Mouse (Mus musculus): ENCODE results near the gene Gli2.

Gli2 gene

GRCm38 (mm10) chr1:118994482-118995105, 58.8 kb downstream of the Gli2 start:
- no peak for DNase-seq (ENCODE audit: low read depth)

- peak; percentile 38 for DNase-seq (ENCODE audit: low read depth)
Measured at GRCm38 (mm10) chr1:118993775-118994174, 59.6 kb downstream of the Gli2 start.

GRCm38 (mm10) chr1:118988331-118988730, 65.1 kb downstream of the Gli2 start:
- DNase-seq (ENCODE audit: low read depth): no peak

GRCm38 (mm10) chr1:118987538-118987937, 65.9 kb downstream of the Gli2 start:
- DNase-seq (ENCODE audit: low read depth): no peak

- DNase-seq (ENCODE audit: low read depth): no peak
Measured at GRCm38 (mm10) chr1:118983389-118983788, 70.0 kb downstream of the Gli2 start.

- no peak for DNase-seq (ENCODE audit: low read depth)
Measured at GRCm38 (mm10) chr1:118982805-118983211, 70.6 kb downstream of the Gli2 start.

GRCm38 (mm10) chr1:118981943-118982804, 71.2 kb downstream of the Gli2 start:
- DNase-seq (ENCODE audit: low read depth): peak; percentile 63

- DNase-seq (ENCODE audit: low read depth): no peak
Measured at GRCm38 (mm10) chr1:118980636-118981035, 72.8 kb downstream of the Gli2 start.

GRCm38 (mm10) chr1:118976596-118976995, 76.8 kb downstream of the Gli2 start:
- DNase-seq (ENCODE audit: low read depth): peak; percentile 98

GRCm38 (mm10) chr1:118975376-118975775, 78.0 kb downstream of the Gli2 start:
- no peak for DNase-seq (ENCODE audit: low read depth)

GRCm38 (mm10) chr1:118970068-118970467, 83.4 kb downstream of the Gli2 start:
- DNase-seq (ENCODE audit: low read depth): no peak

GRCm38 (mm10) chr1:118969409-118969808, 84.0 kb downstream of the Gli2 start:
- no peak for DNase-seq (ENCODE audit: low read depth)

GRCm38 (mm10) chr1:118968661-118969179, 84.7 kb downstream of the Gli2 start:
- no peak for DNase-seq (ENCODE audit: low read depth)

GRCm38 (mm10) chr1:118967976-118968375, 85.4 kb downstream of the Gli2 start:
- DNase-seq (ENCODE audit: low read depth): no peak

- no peak for DNase-seq (ENCODE audit: low read depth)
Measured at GRCm38 (mm10) chr1:118967281-118967680, 86.1 kb downstream of the Gli2 start.

GRCm38 (mm10) chr1:118958644-118959043, 94.8 kb downstream of the Gli2 start:
- no peak for DNase-seq (ENCODE audit: low read depth)

- DNase-seq (ENCODE audit: low read depth): no peak
Measured at GRCm38 (mm10) chr1:118955791-118956190, 97.6 kb downstream of the Gli2 start.

- no peak for DNase-seq (ENCODE audit: low read depth)
Measured at GRCm38 (mm10) chr1:118954434-118955301, 98.8 kb downstream of the Gli2 start.

- DNase-seq (ENCODE audit: low read depth): no peak
Measured at GRCm38 (mm10) chr1:118953031-118953430, 100.4 kb downstream of the Gli2 start.

- no peak for DNase-seq (ENCODE audit: low read depth)
Measured at GRCm38 (mm10) chr1:118952318-118952717, 101.1 kb downstream of the Gli2 start.

- no peak for DNase-seq (ENCODE audit: low read depth)
Measured at GRCm38 (mm10) chr1:118948407-118948806, 105.0 kb downstream of the Gli2 start.

GRCm38 (mm10) chr1:118947221-118947620, 106.2 kb downstream of the Gli2 start:
- DNase-seq (ENCODE audit: low read depth): no peak

Data from fibroblast of lung, adult 2 months (primary cell).